Mouse (Mus musculus) left cerebral cortex, postnatal 14 days (tissue): ENCODE results near the gene Slc25a43. TPM values are rescaled to one million over a fixed set of nuclear protein-coding genes. Genes with fewer than 3 reads are reported as not detected.

Source experiments
- DNase-seq, 2 experiments: peaks; one replicate each; pipeline ENCODE4 v3.0.0; 2021 to 2022; ENCODE audit warnings: low spot score in 2 of 2, mixed read lengths in 1 of 2
- intact Hi-C: fragments of 180-260 bp; cut with DNase I; formaldehyde crosslinking; loops from one replicate; pipeline ENCODE4 v1.15.1; 2025
- long read RNA-seq, 2 experiments: library from polyadenylated mRNA; stranded (forward); transcript quantifications; one replicate each; pipeline ENCODE4 v2.0.0; 2021
- total RNA-seq, 2 experiments: library from RNA; stranded (reverse); gene quantifications; 2 replicates each; pipeline ENCODE4 v1.2.3; 2021

Slc25a43 gene
- total RNA-seq, result under 1 TPM in 1 of 2 experiments, not detected in 1; 0.30 TPM
- long read RNA-seq, experiment 1, result 0 reads
- long read RNA-seq, experiment 2, result 0 reads

DNA sequence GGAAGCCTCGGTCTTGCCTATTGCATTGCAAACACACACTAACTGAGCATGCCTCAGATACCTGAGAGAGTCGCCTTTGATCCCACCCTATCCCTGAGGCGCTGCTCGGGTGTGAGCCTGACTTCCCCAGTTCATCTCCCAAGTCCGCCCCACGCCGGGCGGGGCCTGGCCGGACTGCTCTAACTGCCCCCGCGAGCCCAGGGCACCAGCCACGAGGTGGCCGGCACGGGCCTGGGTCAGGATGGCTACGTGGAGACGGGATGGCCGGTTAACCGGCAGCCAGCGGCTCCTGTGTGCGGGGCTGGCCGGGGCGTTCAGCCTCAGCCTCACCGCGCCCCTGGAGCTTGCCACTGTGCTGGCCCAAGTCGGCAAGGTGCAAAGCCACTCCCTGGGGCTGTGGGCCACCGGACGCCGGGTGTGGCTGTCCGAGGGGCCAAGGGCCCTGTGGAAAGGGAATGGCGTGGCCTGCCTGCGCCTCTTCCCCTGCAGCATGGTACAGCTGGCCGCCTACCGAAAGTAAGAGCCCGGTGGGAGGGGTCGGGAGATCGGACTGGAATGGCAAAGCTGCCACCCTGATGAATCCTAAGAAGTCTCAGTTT is at the start of gene Slc25a43:
Gene Slc25a43 (plus strand): TSS at position 157 of the 599 bp plus-strand sequence.
- intact Hi-C loops, result loop anchor here (5.0 kb wide), 1 partner anchor 101 kb away; no protein-coding TSS in a partner anchor
- DNase-seq, result no peak

DNA sequence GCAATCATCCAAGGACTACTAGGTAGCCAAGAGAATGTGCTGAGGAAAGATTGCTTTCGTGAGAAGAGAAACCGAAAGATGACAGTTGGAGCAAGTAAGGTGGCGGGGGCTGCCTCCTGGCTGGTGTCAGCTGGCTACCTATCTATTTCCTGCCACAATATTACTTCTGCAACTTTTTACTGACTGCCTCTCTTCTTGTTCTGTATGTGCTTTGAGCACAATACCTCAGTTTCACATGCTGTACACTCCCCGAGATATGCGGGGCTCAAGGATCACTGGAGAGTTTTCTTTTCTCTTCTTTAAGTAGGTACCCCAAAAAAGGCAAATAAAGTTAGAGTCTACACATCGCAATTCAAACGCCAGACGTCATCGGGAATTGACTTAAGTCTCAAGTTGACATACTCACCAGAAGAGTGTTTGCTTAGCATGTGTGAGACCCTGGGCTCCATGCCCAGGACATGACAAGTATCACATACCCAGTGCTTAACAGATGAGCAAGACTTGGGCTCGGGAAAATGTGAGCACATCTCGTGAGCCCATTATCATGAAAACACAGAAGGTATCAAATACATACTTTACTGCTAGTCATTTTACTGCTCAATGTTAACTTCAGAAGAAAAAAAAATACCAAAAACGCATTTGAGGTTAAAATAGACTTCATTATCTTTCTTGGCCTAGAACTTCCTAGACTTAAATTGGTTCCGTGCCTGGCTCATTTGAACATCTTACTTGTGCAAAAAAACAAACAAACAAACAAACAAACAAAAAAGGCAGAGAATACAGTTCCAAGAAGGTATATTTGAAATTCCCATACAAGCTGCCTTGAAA is 3.1 kb upstream of the Slc25a43 start:
- no peak for DNase-seq
- intact Hi-C loops, result loop anchor here (5.0 kb wide), 1 partner anchor 98 kb away; no protein-coding TSS in a partner anchor

DNA sequence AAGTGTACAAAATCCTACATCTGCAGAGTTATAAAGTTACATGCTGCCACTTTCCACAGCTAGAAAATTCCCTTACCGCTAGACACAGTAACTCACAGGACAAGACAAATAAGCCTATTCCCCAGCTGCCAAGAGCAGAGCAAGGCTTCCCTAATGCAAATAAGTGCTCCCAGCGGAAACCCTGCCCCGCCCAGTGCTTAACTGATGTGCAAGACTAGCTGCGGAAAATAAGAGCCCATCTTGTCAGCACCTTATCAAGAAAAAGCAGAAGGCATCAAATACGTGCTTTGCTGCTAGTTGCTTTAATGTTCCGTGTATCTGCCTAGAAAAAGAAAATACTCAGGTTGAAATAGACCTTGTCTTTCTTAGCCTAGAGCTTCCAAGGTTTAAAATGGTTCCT is 2.2 kb upstream of the Slc25a43 start:
- no peak for DNase-seq
- intact Hi-C loops, result loop anchor here (5.0 kb wide), 1 partner anchor 99 kb away; no protein-coding TSS in a partner anchor

DNA sequence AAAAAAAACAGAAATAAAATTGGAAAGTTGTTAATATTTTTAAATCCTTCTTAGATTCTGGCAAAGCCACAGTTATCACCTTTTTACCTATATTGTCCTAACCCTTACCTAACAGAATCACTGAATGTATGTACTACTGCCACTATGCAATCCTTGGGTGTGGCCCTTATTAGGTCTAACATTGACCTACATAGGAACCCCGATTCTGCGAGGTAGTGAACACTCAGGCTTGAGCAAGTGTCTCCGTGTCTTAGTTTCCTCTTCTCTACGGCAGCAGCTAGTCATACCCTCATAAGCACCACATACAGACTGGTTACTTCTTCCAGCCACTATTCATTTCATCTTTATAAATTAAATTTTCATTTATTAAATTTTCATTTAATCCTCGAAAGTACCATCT is 715 bp upstream of the Slc25a43 start:
- DNase-seq, result no peak
- intact Hi-C loops, result loop anchor here (5.0 kb wide), 1 partner anchor 100 kb away; no protein-coding TSS in a partner anchor

DNA sequence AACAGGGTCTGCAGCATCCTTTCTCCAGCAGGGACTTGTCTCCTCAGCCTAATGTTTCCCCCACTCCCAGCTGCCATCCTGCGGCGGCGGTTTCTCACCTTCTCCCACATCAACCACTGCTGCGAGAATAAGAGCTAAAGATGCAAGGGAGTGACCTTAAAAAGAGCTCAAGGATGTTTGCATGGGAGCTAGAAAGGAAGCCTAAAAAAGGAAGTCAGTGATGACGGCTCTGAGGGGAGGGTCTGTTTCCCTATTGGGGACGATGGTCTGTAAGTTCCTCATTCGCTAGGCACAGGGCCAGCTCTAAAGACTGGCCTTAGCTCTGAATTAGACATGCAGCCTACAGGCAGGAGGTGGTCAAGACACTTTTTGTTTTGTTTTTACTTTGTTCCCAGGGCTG is 1.3 kb downstream of the Slc25a43 start:
- peak; percentile 43 to 56 for DNase-seq
- intact Hi-C loops, result loop anchor here (5.0 kb wide), 1 partner anchor 102 kb away; no protein-coding TSS in a partner anchor

- intact Hi-C loops, result no loop called here
- DNase-seq, result no peak
Measured at GRCm38 (mm10) chrX:36745333-36745732, 1.9 kb downstream of the Slc25a43 start.

- intact Hi-C loops, result no loop called here
- no peak for DNase-seq
Measured at GRCm38 (mm10) chrX:36746789-36747188, 3.3 kb downstream of the Slc25a43 start.

GRCm38 (mm10) chrX:36748573-36748972 is 5.1 kb downstream of the Slc25a43 start:
- DNase-seq, result no peak
- intact Hi-C loops, result no loop called here

DNA sequence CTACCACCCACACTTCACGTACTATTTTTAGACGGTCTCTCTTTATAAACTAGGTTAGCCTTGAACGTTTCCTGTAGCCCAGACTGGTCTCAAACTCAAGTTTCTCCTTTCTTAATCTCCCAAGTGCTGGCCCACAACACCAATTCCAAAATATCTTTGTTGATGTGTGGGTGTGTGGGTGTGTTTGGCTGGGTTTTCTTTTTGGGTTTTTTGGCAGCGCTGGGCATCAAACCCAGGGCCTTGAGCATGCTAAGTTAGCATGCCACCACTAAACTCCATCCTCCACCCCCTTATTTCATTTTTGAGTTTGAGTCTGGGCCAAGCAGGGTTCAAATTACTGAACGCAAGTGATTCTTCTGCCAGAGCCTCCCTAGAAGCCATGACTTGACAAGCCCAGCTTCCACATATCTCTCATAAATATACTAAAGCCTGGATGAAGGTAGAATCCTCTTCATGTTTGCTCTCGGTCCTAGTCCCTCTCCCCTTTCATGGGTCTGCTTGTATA is 5.9 kb downstream of the Slc25a43 start:
- intact Hi-C loops, result no loop called here
- no peak for DNase-seq

- DNase-seq, result no peak
- intact Hi-C loops, result no loop called here
Measured at GRCm38 (mm10) chrX:36750591-36750990, 7.1 kb downstream of the Slc25a43 start.

- DNase-seq, result no peak
- intact Hi-C loops, result no loop called here
Measured at GRCm38 (mm10) chrX:36752586-36752985, 9.1 kb downstream of the Slc25a43 start.

DNA sequence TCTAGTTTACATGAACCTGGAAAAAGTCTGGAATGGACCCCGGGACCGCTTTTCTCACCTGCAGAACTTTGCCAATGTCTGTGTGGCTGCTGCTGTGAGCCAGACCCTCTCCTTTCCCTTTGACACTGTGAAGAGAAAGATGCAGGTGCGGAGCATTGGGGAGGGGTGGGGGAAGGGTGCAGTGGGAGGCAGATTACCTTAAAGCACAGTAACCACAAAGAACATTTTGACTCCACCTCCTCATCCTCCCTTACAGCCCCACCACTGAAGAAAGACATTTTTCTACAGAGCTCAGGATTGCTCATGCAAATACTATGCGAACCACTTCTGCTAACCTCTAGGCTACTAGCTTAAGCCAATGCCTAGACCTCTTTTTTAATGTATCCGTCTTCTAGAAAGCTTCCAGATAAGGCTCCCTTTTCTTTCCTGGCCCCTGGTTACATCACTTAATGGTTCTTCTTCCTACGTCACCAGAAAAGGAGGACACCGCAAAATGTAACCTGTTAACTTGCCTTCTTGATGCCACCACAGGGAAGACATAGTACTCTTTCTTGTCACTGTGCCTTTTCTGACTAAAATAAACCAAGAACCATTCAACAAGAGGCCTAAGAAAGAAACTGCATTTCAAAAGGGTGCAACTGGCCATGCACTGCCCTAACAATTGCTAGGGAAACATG is 14.5 kb downstream of the Slc25a43 start:
- intact Hi-C loops, result no loop called here
- DNase-seq, result no peak

GRCm38 (mm10) chrX:36758566-36758965 is 15.1 kb downstream of the Slc25a43 start:
- intact Hi-C loops, result no loop called here
- DNase-seq, result no peak

DNA sequence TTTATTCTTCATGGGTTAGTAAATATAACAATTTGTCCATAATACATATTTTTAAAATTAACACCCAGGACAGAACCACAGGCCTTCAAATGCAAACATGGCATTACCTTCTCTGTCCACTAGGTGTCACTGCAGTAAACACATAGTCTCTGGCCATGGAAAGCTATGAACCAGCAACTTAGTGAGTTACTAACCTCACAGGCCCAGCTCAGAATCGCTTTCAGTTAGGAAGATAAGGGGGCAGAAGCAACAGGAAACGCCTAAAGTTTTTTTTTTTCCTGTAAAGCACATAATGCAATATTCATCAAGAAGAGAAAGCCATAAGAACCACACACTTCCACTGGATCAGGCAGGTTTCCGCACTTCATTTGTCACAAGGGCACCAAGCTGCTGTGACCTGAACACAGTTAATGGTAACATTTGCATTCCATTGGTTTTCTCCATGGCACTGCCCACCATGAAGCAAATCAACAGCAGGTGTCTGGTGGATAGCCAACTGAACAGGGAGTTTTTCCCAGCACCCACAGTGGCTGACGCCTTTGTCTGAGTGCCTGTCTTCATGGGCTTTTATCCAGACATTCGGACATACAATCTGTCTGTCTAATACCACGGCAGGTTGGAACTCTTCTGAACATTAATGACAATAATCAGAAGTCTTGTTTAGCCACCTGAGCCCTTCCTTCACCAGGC is 17.6 kb downstream of the Slc25a43 start:
- intact Hi-C loops, result no loop called here
- DNase-seq, result peak; percentile 42 to 67

DNA sequence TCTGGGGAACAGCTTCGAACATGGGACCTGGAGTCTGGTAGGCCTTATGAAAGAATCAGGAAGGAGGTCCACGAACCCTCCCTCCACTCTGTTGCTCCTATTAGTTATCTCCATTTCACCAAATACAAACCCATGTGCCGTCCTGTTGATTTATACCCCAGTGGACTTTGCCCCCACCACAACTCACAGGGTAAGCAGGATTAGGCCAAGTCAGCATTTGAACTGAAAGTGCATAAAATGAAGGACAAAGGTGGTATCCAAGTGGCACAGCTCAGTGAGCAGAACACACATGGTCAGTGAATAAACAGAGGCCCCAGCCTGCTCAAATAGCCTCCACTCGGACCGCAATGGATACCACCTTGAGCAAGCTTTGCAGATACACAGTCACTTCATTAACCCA is 18.8 kb downstream of the Slc25a43 start:
- intact Hi-C loops, result no loop called here
- DNase-seq, result no peak

- intact Hi-C loops, result no loop called here
- DNase-seq, result no peak
Measured at GRCm38 (mm10) chrX:36762894-36763293, 19.4 kb downstream of the Slc25a43 start.

DNA sequence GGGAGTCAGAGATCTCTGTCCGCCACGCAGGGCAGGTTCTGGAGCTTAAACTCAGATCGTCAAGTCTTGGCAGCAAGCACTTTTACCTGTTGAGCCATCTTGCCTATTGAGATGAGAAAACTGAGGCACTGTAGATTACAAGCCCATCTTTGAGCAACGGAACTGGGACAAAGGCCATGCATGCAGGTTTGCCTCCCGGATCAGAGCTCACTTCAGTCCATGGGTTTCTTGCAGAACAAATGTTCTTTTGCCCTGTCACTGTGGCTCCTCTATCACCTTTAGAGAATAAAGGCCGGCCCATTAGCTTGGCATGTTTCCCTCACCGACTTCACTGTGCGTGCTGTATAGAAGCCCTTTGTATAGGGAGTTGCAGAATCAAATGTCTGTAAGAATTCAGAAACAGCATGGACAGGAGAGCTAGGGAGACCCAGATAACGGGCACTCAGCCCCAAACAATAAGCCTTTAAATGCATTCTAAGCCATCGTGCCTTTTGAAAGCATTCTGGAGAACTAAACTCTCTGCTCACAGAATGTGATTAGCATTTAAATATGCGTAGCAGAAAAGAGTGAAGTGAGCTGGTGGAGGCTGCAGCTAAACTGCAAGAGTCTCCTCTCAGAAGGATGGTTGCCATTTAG is 20.0 kb downstream of the Slc25a43 start:
- intact Hi-C loops, result no loop called here
- no peak for DNase-seq

DNA sequence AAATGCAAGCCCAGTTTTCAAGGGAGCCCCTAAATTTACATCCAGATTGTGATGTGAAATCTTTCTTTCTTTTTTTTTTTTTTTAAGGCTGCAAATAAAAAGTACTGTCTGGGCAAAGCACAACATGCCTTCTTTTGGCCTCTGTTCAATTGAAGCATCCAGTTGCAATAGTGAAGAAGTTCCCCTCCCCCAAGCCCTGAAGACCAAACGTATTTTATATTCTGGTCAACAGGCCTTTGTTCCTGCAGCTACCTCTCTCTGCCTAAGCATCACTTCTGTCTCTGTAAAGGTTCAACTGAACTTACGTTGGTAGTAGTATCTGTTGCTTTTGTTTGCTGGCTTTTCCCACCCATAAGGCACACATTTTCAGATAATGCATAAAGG is 20.5 kb downstream of the Slc25a43 start:
- intact Hi-C loops, result no loop called here
- DNase-seq, result no peak

GRCm38 (mm10) chrX:36767386-36767785 is 23.9 kb downstream of the Slc25a43 start:
- intact Hi-C loops, result no loop called here
- no peak for DNase-seq
